Mouse (Mus musculus): ENCODE measurements around the gene Gm19426.

GRCm38 (mm10) chr2:84703497-84703896 is 40.0 kb downstream of the Gm19426 start:
- TF ChIP-seq CTCF (IDR thresholded peaks at IDR 0.05; ENCODE audit: insufficient read depth, low read depth, low read length) = no peak
- no peak for TF ChIP-seq POLR2A (IDR thresholded peaks at IDR 0.05; ENCODE audit: insufficient read depth, low read depth, low read length)
